Mouse (Mus musculus): ENCODE measurements around the gene Anapc15-ps.

The Anapc15-ps gene

DNA sequence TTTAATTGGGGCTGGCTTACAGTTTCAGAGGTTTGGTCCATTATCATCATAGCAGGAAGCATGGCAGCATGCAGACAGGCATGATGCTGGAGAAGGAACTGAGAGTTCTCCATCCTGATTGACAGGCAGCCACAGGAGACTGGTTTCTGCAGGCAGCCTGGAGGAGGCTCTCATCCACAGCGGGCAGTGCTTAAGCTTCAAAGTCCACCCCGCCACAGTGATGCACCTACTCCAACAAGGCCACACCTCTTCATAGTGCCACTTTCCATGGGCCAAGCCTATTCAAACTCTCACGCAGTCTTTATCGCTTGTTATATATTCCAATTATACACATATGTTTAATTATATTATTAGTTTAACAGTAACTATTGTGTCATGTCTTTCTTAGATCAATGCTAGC lies 18.1 kb upstream of the Anapc15-ps start:
- DNase-seq (ENCODE audit: low read depth, low spot score), result no peak

DNA sequence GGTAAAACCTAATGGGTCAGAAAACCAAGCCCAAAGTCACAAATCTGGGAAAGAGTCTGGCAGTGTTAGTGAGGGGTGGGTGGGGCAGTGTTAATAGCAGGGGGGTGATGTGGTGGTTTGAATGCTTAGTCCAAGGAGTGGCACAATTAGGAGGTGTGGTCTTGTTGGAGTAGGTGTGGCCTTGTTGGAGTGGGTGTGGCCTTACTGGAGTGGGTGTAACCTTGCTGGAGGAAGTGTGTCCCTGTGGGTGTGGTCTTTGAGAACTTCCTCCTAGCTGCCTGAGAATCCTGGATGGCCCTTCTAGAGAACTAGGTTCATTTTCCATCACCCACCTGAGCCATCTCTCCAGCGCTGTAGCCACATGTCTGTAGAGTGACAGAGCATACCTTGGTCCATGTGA lies 16.6 kb upstream of the Anapc15-ps start:
- no peak for DNase-seq (ENCODE audit: low read depth, low spot score)

DNA sequence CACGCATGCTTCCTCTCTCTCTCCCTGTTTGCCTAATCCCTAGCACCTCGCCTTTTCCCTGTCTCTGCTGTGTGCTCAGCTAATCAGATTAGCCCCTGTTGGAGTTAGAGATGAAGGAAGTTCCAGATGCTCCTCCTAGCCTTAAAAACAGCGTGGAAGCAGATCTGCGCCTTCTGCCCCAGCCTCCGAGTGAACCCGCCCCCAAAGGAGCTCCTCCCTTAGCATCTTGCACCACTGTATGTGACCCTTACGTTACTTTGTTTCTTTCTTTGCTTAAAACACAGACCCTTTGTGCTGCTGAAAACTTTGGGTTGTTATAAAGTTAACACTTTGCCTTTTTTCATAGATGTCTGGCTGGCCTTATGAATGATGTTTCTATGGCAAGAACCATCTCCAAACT lies 15.8 kb upstream of the Anapc15-ps start:
- DNase-seq (ENCODE audit: low read depth, low spot score), result no peak

DNA sequence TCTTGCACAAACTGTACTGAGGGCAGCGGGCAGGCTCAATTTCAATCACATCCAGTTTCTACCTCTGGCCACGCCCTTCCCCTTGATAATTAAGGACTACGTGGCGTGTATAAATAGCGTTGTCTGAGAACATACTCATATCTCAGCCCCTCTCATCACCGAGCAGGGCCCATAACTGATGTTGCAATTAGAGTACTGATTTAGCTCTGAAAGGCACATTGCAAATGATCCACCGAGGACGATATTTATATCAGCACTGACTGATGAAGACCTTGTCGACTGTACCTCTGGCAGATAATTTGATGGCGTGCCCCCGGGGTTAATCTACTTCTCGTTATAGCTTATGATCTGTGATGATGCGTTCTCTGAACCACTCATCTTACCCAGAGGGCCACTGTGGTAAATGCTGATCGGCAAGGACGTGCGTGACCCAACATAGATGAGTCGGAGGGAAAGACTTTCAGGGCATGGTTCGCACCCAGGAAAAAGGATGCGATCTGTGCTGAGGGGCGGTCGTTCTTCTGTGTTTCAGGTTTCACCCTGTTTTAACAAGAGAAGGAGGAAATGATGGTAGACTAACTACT lies 14.4 kb upstream of the Anapc15-ps start:
- no peak for DNase-seq (ENCODE audit: low read depth, low spot score)

DNA sequence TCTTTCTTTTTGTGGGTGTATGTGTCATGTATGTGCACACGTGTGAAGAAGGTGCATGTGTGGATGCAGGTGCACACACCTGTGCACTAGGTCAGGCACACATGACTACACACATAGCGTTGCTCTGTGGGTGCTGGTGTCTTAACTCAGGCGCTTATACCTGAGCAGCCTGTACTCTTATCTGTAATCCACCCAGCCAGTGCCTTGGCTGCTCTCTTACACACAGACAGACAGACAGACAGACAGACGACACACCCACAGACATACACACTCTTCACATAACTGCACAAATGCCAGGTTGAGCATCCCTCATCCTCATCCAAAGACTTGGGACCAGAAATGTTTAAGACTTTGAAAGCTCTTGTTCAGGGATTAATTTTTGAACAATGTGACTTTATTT lies 12.8 kb upstream of the Anapc15-ps start:
- DNase-seq (ENCODE audit: low read depth, low spot score), result no peak

DNA sequence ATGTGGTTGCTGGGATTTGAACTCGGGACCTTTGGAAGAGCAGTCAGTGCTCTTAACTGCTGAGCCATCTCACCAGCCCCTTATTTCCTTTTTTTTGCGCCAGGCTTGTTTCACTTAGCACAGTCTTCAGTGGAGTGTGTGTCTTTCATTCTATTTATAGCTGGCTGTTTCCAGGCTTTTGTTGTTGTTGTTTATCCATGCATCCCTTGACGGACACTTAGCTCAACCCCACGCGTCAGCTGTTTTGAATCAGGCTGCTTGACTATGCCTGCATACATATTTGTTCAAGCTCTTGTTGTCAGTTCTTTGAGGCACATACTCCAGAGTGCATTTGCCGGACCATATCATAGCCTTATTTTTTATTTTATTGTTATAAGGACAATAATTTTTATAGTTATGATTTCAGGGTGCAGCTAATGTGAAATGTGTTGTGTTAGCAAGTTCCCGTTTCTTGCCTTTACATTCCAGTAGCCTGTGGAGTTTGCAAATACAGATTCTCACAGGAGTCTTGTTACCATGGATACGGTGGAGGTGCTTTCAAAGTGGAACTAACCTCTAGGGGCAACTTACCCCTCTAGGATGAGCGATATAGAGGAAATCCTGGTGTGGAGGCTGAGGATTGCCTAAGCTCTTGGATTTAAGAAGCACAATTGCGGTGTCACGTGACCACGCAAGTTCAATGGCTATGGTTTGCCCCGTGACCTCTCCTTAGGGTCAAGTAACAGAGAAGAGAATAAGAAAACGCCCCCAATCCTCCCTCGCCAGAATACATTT lies 11.7 kb upstream of the Anapc15-ps start:
- DNase-seq (ENCODE audit: low read depth, low spot score), result no peak

DNA sequence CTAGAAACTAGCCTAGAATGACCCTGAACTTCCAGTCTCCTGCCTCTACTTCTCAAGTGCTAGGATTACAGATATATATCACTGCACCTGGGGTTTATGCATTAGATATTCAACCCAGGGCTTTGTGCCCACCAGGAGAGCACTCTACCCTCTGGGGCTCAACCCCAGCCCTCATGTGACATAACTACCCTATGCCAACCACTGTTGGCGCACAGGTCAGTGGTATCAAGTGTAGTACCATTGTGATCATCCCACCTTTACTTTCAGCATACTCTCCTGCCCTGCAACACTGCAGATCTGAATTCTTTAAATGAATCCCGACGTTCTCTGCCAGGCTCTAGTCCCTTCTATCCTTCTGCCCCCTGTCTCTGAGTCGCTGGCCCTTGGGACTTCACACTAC lies 11.0 kb upstream of the Anapc15-ps start:
- DNase-seq (ENCODE audit: low read depth, low spot score), result no peak

DNA sequence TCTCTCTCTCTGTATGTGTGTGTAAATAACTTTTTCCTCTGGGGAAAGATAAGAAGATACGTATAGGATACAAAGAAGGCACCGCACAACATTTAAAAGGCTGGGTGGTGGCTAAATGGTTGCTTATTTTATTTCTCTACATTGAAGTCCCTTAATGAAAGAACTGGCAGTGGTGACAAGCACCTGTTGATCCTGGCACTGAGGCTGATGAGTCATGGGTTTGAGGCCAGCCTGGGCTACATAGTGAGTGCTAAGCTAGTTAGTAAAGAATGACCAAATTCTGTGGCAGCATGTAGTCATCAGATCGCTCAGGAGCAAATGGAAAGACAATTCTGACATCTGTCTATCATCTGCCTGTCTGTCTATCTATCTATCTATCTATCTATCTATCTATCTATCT lies 10.5 kb upstream of the Anapc15-ps start:
- no peak for DNase-seq (ENCODE audit: low read depth, low spot score)

DNA sequence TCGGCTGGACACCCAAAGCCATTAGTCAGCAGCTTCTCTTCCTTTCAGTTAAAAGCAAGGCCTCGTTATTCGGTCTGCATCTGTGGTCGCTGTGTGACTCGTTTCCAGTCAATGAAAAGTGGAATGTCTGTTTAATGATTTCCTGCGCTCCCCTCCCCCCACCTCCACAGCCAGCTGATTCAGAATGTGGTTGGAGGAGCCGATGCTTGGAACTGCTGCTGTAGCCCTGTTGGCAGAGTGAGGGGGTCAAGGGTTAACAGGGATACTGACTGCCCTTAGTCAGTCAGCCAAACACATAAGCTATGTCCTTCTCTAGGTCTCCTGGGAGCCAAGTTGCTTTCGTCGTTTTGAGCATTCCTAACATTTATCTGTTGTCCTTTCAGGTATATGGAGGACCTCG lies 9.7 kb upstream of the Anapc15-ps start:
- DNase-seq (ENCODE audit: low read depth, low spot score), result no peak

DNA sequence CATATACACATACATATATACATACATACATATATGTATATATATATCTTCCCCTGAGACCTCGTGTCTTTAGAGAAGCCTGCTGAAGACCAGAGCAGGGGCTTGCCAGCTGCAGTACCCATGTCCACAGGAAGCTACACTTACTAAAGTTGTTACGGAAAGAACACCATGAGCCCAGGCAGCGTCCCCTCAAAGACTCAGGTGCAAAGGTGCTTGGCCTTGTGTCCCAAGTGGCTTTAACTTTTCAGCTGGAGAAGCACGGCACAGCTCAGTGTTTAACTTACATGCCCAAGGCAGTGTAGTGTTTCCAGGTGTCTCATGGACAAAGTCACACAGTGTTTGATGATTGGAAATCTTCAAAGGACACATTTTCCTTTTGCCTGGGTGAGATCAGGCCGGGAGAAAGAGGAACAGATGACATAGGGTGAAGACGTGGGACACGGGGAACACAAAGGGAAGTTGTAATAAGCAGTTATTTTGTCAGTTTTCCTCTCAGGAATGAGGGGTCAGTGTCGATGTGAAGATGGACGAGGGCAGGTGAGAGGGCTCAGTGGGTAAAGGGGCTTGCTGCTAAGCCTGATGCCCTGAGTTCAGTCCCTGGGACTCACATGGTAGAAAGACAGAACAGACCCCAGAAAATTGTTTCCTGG lies 9.0 kb upstream of the Anapc15-ps start:
- no peak for DNase-seq (ENCODE audit: low read depth, low spot score)

DNA sequence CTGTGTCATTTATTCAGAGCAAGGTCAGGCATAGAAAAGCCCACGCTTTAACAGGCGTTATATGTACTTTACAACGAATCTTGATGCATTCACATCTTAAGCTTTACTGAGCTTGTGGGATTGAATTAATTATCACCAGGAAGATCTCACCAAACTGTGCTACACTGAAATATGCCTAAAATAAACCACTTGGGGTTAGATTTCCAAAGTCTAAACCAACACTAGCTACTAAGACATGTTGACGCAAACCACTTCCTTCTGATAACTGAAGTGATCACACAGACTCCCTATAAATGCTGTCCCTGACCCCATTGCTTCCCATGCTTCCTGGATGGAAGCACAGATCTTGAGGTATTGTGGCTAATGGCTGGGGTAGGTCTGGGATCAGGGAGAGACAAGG lies 8.2 kb upstream of the Anapc15-ps start:
- no peak for DNase-seq (ENCODE audit: low read depth, low spot score)

DNA sequence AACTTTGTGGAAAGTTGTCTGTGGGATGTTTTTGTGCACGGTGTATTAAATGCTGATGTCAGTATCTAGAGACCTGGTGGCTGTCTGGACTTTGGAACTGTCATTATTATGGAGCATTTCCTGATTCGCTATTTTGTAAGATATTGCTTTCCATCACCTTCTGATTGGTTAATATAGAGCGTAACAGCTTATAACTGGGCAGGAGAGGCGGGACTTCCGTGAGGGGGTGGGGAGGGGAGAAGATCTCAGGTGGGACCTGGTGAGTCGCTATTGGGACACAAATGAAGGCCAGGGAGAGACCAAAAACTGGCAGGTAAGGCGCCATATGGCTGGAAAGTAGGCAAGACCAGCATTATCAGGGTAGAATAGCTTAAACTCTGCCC lies 7.8 kb upstream of the Anapc15-ps start:
- peak; percentile 49 for DNase-seq (ENCODE audit: low read depth, low spot score)

DNA sequence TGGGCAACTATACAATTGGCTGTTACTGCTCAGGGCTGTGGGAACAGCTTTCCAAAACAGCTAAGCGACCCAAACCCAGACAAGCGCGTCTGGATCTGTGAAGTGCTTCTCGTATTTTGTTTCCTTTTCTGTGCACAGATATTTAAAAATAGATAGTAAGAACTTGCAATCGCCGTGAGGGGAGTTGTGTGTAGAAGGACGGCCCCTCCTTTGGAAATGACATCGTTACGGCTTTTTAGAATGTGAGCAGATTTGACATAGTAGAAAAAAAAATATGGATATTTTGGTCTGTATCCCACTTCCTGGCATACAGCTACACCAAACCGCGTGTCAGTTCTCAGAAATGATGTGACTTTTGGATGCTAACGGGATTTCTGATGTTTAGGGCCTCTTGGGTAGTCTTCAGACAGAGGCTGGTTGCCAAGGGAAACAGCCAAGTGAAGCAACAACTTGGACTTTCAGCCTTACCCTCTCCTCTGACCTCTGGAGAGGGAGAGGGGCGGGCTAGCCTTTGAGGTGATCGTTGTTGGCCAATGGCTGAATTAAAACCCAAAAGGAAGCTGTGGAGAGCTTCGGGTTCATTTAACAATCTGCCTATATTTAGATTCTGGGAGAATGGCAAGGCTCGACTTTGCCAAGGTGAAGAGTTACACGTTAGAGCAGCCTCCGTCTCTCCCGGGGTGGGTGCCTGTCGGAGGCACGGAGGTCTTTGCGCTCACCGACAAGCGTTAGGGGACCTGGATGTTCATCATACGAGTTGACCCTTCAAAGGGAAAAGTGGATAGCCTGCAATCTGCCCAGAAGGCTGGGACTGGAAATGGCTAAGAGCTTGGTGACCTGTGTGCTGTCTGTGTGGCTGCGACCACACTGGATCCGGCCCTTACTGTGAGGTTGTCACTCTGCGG lies 7.2 kb upstream of the Anapc15-ps start:
- no peak for DNase-seq (ENCODE audit: low read depth, low spot score)

DNA sequence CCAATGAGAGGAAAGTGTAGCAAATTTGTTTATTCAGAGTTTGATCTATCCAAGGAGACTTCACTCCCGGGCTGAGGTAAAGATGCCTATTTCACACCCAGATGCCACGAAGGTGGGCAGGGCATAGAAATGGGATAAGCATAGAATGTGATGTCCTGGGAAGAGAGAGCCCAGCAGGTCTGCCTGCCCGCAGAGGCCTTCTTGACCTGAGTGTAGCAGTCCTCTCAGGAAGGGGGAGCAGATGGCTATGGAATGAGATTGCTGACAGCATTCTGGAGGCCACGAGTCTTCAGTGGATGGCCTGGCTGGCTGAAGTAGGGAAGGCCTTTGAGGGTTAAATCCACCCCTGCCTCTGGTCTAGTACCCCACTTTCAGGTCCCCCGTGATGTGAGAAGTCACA lies 5.9 kb upstream of the Anapc15-ps start:
- DNase-seq (ENCODE audit: low read depth, low spot score), result no peak

DNA sequence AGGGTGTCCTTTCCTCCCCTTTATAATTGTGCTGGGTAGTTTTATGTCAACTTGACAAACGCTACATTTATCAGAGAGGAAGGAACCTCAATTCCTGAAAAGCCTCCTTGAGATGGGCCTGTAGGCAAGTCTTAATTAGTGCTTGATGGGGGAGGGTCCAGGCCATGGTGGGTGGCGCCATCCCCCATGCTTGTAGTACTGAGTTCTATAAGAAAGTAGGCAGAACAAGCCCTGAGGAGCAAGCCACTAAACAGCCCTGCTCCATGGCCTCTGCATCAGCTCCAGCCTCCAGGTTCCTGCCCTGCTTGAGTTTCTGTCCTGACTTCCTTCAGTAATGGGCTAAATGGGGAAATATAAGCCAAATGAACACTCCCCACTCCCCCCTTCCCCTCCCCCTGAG lies 5.4 kb upstream of the Anapc15-ps start:
- no peak for DNase-seq (ENCODE audit: low read depth, low spot score)

DNA sequence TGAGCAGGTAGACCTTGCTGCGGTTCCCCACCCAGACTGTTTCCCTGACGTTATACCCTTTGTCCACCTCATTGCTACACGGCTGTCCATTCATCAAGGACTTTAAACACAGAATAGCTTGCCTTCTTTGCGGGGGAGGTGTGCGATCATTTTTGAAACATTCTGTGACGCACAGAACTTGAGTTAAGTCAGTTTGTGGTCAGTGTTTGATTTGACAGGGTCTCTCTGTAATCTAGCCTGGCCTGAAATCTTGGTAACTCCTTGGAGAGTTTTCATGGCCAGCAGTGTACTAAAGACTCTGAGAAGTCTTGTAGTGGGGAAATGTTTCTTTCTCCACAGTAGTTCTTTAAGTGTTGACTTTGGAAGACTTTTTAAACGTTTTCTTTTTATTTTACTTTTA lies 5.0 kb upstream of the Anapc15-ps start:
- DNase-seq (ENCODE audit: low read depth, low spot score), result peak; percentile 39

DNA sequence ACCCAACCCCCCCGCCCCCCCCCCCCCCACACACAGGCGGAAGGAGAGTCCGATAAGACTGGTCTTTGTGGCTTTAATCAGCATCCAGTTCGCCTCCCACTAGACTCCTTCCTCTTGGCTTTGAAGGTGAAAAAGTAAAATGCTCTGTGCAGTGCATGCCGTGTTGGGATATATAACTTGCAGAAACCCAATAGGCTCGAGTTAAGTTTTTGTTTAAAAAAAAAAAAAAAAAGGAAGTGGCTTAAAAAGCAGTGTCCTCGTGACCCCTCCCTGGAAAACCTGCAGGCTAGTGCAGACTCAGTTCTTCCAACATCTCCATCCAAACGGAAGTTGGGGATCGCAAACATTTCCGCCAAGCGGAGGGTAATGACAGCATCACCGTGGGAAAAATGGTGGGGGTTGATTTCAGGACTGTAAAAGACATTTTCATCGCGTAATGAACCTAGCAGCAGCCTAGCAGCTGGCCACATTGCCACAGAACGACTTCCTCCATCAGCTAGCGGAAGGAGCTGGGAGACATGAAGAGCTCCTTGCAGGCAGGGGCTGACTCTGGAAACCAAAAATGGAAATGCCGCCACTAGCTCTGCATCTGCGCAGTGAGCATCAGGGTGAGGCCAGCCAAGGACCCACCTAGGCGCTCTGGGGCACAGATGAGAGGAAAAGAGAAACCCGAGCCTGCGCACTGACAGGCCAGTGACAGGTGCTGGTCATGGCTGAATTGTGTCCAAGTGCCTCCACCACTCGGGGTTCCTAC lies 4.3 kb upstream of the Anapc15-ps start:
- peak; percentile 81 for DNase-seq (ENCODE audit: low read depth, low spot score)

DNA sequence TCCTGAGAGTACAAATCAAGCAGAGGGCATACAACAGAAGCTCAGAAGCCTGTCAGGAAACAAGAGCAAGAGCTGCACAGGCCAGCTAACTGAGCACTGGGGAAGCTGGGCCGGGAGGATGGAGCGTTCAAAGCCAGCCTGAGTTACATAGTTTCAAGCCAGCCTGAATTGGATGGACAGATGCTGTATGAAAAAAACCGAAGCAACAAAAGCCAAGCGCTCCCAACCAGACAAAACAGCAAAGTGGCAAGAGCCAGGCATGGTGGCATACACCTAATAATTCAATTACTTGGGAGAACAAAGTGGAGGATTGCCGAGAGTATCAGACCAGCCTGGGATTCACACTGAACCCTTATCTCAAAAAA lies 3.7 kb upstream of the Anapc15-ps start:
- DNase-seq (ENCODE audit: low read depth, low spot score), result peak; percentile 13

DNA sequence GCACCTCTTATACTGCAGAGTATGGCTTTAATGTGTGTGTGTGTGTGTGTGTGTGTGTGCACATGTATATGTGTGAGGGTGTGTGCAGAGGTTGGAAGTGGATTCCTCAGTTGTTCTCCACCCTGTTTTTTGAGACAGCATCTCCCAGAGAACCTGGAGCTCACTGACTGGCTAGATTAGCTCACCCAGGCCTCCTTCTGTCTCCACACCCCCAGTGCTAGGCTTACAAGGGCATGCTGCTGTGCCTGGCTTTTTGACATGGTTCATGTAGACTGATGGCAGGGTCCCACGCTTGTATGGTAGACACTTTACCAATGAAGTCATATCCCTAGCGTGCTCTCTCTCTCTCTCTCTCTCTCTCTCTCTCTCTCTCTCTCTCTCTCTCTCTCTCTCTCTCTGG lies 3.1 kb upstream of the Anapc15-ps start:
- no peak for DNase-seq (ENCODE audit: low read depth, low spot score)

DNA sequence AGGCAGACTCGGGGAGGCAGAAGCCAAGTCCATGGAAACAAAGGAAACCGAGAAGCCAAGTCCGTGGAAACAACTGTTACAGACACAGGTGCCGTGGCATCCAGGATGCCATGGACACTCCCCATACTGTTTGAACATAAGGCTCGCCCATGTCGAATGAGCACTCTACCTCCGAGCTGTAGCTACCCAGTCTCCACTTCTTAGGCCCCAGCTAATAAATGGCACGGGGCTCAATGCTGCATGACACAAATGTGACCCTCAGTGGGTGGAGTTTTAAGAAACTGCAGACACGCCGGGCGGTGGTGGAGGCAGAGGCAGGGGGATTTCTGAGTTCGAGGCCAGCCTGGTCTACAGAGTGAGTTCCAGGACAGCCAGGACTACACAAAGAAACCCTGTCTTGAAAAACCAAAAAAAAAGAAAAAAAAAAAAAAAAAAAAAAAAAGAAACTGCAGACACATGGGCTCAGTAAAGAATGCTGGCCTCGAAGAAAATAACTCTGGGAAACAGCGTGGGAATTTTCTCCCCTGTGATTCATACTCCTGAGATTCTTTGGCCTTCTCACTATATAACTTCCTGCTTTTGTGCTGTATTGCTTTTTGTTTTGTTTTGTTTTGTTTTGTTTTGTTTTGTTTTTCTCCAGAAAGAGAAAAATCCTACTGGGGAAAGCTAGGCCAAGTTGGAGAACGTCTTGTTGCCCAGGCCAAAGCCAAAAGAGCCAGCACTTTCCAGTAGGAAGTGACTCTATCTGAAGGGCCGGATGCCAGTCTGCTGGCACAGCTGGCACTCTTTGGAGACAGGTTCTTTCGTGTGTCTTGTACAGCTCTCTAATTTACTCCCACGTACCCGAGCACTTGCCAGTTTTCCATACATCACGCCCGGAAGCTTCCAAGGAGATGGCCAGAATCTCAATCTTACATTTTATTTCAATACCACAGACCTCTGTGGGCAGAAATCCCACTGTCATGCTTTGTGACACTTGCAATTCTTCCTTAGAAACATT lies 2.2 kb downstream of the Anapc15-ps start:
- no peak for DNase-seq (ENCODE audit: low read depth, low spot score)
